8 mouse cellular contexts compared by ENCODE assay signal in the genomic region with DNA sequence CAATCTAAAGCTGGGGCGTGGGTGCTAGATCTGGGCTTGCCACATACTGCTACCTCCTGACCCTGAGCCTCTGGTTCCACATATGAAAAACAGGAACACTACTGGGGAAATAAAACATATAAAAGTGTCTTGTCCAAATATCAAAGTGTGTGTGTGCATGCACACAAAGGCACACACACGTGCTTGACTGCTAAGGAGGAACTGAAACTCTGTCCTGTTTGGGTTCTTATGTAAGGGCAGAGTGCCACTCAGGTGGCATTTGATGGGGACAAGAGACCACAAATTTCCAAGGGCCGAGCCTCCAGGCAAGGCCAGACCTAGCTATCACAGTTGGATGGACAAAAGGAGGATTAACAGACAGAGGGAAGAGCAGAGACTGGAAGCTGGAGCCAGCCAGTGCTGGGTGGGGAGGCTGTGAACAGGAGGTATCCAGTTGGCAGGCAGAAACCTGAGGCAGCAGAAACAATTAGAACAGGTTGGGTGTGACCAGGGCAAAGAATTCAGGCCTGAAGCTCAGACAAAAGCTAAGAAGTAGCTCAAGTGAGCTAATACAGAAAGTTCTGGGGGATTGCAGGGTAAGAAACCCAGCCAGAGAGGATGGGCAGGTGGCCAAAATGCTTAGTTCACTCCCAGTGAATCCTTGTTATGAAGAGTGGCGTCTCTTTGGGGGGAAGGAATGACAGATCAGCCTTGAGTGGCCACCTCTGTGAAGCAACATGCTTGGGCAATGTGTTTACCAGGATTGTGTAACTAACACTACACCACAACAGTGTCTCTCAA.
DNase-seq lines count a peak whose midpoint lies in the region; ATAC-seq and TF ChIP-seq lines count a peak whose summit lies in the region.

No protein-coding gene starts in this region.

- peak; percentile 30; the same call in 1 of the 2 replicates for ATAC-seq in stomach, embryonic 14.5 days (ENCODE audit: insufficient number of reproducible peaks, insufficient read depth, low FRiP score, low read depth)
- no peak for ATAC-seq in stomach, postnatal 0 days (ENCODE audit: low FRiP score, low TSS enrichment)
- ATAC-seq in common myeloid progenitor, adult 5-6 weeks (replicated peaks; ENCODE audit: low read depth, poor library complexity, severe bottlenecking) = peak; percentile 48
- no peak for ATAC-seq in forebrain, embryonic 16.5 days

- H3K27me3 ChIP-seq in stomach, embryonic 14.5 days (ENCODE audit: control insufficient read depth, insufficient read depth, low read length) = no peaks in the 10 kb centered on the region
- no peaks in the 10 kb centered on the region for H3K27me3 ChIP-seq in stomach, postnatal 0 days (ENCODE audit: control insufficient read depth, insufficient read depth, low read length)
- H3K27me3 ChIP-seq in forebrain, embryonic 16.5 days (replicated peaks; ENCODE audit: control insufficient read depth, insufficient read depth, low read length) = no peaks in the 10 kb centered on the region

- no peak overlapping the region for H3K27ac ChIP-seq in stomach, embryonic 14.5 days (ENCODE audit: low read length)
- no peak overlapping the region for H3K27ac ChIP-seq in stomach, postnatal 0 days (replicated peaks)
- H3K27ac ChIP-seq in forebrain, embryonic 16.5 days (ENCODE audit: low read length) = no peak overlapping the region

- no peak for TF ChIP-seq CTCF in stomach, postnatal 0 days (IDR thresholded peaks at IDR 0.05; ENCODE audit: low read depth)

- DNase-seq in heart, postnatal 10 days = peak; percentile 9 to 21
- DNase-seq in heart, postnatal 25 days (ENCODE audit: low spot score) = no peak
- no peak for DNase-seq in stomach, postnatal 0 days (ENCODE audit: low spot score)
- DNase-seq in embryo, embryonic 11 days = no peak
- DNase-seq in gastrocnemius, postnatal 10 days = no peak

- 58% methylated on average over 4 of the region's 4 CpGs for WGBS in stomach, embryonic 14.5 days
- 52% methylated on average over 4 of the region's 4 CpGs for WGBS in stomach, postnatal 0 days
- WGBS in forebrain, embryonic 16.5 days = 48% methylated on average over 4 of the region's 4 CpGs

- H3K9me3 ChIP-seq in stomach, embryonic 14.5 days (ENCODE audit: control insufficient read depth, low read depth, low read length) = no peaks in the 10 kb centered on the region
- no peaks in the 10 kb centered on the region for H3K9me3 ChIP-seq in stomach, postnatal 0 days (ENCODE audit: control insufficient read depth, low read length)
- H3K9me3 ChIP-seq in forebrain, embryonic 16.5 days (ENCODE audit: control insufficient read depth, low read length) = no peaks in the 10 kb centered on the region

- no peak overlapping the region for H3K4me3 ChIP-seq in stomach, embryonic 14.5 days (ENCODE audit: low read depth, low read length)
- H3K4me3 ChIP-seq in stomach, postnatal 0 days (ENCODE audit: low read depth, low read length) = no peak overlapping the region
- H3K4me3 ChIP-seq in forebrain, embryonic 16.5 days (replicated peaks; ENCODE audit: low read length) = no peak overlapping the region

- TF ChIP-seq EP300 in stomach, postnatal 0 days (optimal IDR thresholded peaks at IDR 0.05) = no peak

- no peaks in the 10 kb centered on the region for H3K36me3 ChIP-seq in stomach, embryonic 14.5 days (ENCODE audit: control insufficient read depth, insufficient read depth, low read length)
- H3K36me3 ChIP-seq in stomach, postnatal 0 days (ENCODE audit: control insufficient read depth, insufficient read depth, low read length) = no peaks in the 10 kb centered on the region
- no peaks in the 10 kb centered on the region for H3K36me3 ChIP-seq in forebrain, embryonic 16.5 days (ENCODE audit: control insufficient read depth, insufficient read depth)

- intact Hi-C loops in heart, postnatal 10 days (cut with DNase I) = no loop called here
- intact Hi-C loops in heart, postnatal 25 days (cut with DNase I) = no loop called here

- H3K9ac ChIP-seq in stomach, embryonic 14.5 days (replicated peaks; ENCODE audit: low read depth, low read length) = no peak overlapping the region
- H3K9ac ChIP-seq in stomach, postnatal 0 days (ENCODE audit: low read length) = no peak overlapping the region
- no peak overlapping the region for H3K9ac ChIP-seq in forebrain, embryonic 16.5 days (replicated peaks; ENCODE audit: low read depth, low read length)

- H3K4me2 ChIP-seq in stomach, embryonic 14.5 days (replicated peaks; ENCODE audit: low read depth, low read length) = no peak overlapping the region
- H3K4me2 ChIP-seq in stomach, postnatal 0 days (replicated peaks; ENCODE audit: low read depth) = no peak overlapping the region
- H3K4me2 ChIP-seq in forebrain, embryonic 16.5 days (ENCODE audit: low read length) = no peak overlapping the region

- no peaks in the 10 kb centered on the region for H3K4me1 ChIP-seq in stomach, embryonic 14.5 days (ENCODE audit: control insufficient read depth, insufficient read depth, low read length)
- H3K4me1 ChIP-seq in stomach, postnatal 0 days (replicated peaks; ENCODE audit: control insufficient read depth, insufficient read depth) = no peaks in the 10 kb centered on the region; the same call in 1 of the 2 replicates
- peaks cover 4% of the 10 kb centered on the region; the same call in 1 of the 2 replicates for H3K4me1 ChIP-seq in forebrain, embryonic 16.5 days (replicated peaks; ENCODE audit: control insufficient read depth, insufficient read depth, low read length)

Comparison
In these comparisons a context has a peak if more than half of its experiments do, and no peak if none do; other contexts are left out.
1. DNase-seq: peak in heart, postnatal 10 days (2 of 2); none in heart, postnatal 25 days (single experiment), stomach, postnatal 0 days (single experiment), embryo, embryonic 11 days (single experiment) and gastrocnemius, postnatal 10 days (single experiment).
2. ATAC-seq: peak in stomach, embryonic 14.5 days (single experiment) and common myeloid progenitor, adult 5-6 weeks (single experiment); none in stomach, postnatal 0 days (single experiment) and forebrain, embryonic 16.5 days (single experiment).